Mouse (Mus musculus) forebrain, embryonic 12.5 days (tissue): ENCODE results near the gene Prmt2. TPM values are rescaled to one million over a fixed set of nuclear protein-coding genes. Genes with fewer than 3 reads are reported as not detected.

Source experiments
- microRNA counts: library from miRNA; unstranded; fragments of <30 nt; microRNA quantifications from one replicate; lab custom pipeline; 2017
- microRNA-seq: library from miRNA; unstranded; fragments of <30 nt; microRNA quantifications from one replicate; pipeline ENCODE4, GENCODE M21; 2017
- polyA plus RNA-seq: library from polyadenylated mRNA; unstranded; fragments of >200 nt; fragmentation: Nextera tagmentation; extraction: Ambion mirVana; gene quantifications from 2 replicates; pipeline ENCODE4 v1.2.1, GENCODE M21; 2016

The Prmt2 gene
- polyA plus RNA-seq, 1 experiment from 2014 or later = 111 TPM

MicroRNAs within 50 kb of the gene (microRNA counts, 519-probe panel; counts per million panel counts)
- microRNA mmu-miR-678 (lab: Ali Mortazavi, UCI) = not detected

Small RNAs within 50 kb of the gene (microRNA-seq; reads per million reads assigned to microRNA genes)
- gene Mir678 = not detected

Other genes starting within 250 kb of the Prmt2 start
- gene Zfp280b, start 205.2 kb downstream of the Prmt2 start, polyA plus RNA-seq = 26.1 and 26.7 TPM in 2 replicates
- not detected in 2 replicates for gene Slc5a4b, start 126.9 kb downstream of the Prmt2 start, polyA plus RNA-seq
- not detected in 2 replicates for gene Slc5a4a, start 90.4 kb downstream of the Prmt2 start, polyA plus RNA-seq
- gene S100b, start 16.0 kb upstream of the Prmt2 start, polyA plus RNA-seq = 0.53 and 0.59 TPM in 2 replicates
- 11.1 and 11.8 TPM in 2 replicates for gene Dip2a, start 107.4 kb upstream of the Prmt2 start, polyA plus RNA-seq
- 2.2 and 2.5 TPM in 2 replicates for gene AC141477.1, start 202.6 kb upstream of the Prmt2 start, polyA plus RNA-seq
- 20.7 and 21.2 TPM in 2 replicates for gene Pcnt, start 204.9 kb upstream of the Prmt2 start, polyA plus RNA-seq
- not detected in 2 replicates for gene 2610028H24Rik, start 211.2 kb upstream of the Prmt2 start, polyA plus RNA-seq
- 93.0 and 96.6 TPM in 2 replicates for gene Mcm3ap, start 231.1 kb upstream of the Prmt2 start, polyA plus RNA-seq
- gene Ybey, start 231.2 kb upstream of the Prmt2 start, polyA plus RNA-seq = 8.0 and 9.1 TPM in 2 replicates